Mouse (Mus musculus) ES-Bruce4 (cell line): ENCODE measurements at regions not wholly inside any gene's neighbourhood (a gene's known extent, or its start where the extent isn't known, plus 50 kb on each side); places are given as distances from the start of the nearest gene placed in this dataset.

Experiments used
- H3K27ac ChIP-seq: 2 replicates; pipeline ENCODE4 v1.5.1; 2012; ENCODE audit warnings: low read length, inconsistent platforms; ENCODE audit not compliant: insufficient read depth
- H3K27me3 ChIP-seq: 2 replicates; pipeline ENCODE4 v1.6.1; 2012; ENCODE audit warnings: mild to moderate bottlenecking, low read length, inconsistent platforms; ENCODE audit not compliant: control insufficient read depth, poor library complexity, insufficient read depth, severe bottlenecking
- H3K36me3 ChIP-seq: 2 replicates; pipeline ENCODE4 v1.6.1; 2012; ENCODE audit warnings: inconsistent platforms, mild to moderate bottlenecking, low read length, moderate library complexity; ENCODE audit not compliant: control insufficient read depth, poor library complexity, insufficient read depth, severe bottlenecking
- H3K4me1 ChIP-seq: one replicate; pipeline ENCODE4 v1.8.1; 2011; ENCODE audit warnings: low read length; ENCODE audit not compliant: control insufficient read depth, insufficient read depth
- H3K4me3 ChIP-seq: 2 replicates; pipeline ENCODE4 v1.5.1; 2011; ENCODE audit warnings: low read depth, mild to moderate bottlenecking, low read length
- H3K9ac ChIP-seq: 2 replicates; pipeline ENCODE4 v1.6.1; 2012; ENCODE audit warnings: low read depth, mild to moderate bottlenecking, inconsistent platforms; ENCODE audit not compliant: poor library complexity, severe bottlenecking
- H3K9me3 ChIP-seq: replicated peaks from 2 replicates; pipeline ENCODE4 v1.6.1; 2012; ENCODE audit warnings: mild to moderate bottlenecking, low read length, inconsistent platforms; ENCODE audit not compliant: control insufficient read depth, poor library complexity, insufficient read depth, severe bottlenecking
- CTCF ChIP-seq: IDR thresholded peaks from one replicate; pipeline ENCODE4 v1.8.1; 2011; ENCODE audit warnings: low read depth, low read length
- EP300 ChIP-seq: IDR thresholded peaks from 2 replicates; pipeline ENCODE4 v1.6.1; 2011; ENCODE audit warnings: low read depth, low read length; ENCODE audit not compliant: insufficient read depth
- POLR2A ChIP-seq: IDR thresholded peaks from one replicate; pipeline ENCODE4 v1.8.1; 2011; ENCODE audit warnings: low read length; ENCODE audit not compliant: insufficient read depth

DNA sequence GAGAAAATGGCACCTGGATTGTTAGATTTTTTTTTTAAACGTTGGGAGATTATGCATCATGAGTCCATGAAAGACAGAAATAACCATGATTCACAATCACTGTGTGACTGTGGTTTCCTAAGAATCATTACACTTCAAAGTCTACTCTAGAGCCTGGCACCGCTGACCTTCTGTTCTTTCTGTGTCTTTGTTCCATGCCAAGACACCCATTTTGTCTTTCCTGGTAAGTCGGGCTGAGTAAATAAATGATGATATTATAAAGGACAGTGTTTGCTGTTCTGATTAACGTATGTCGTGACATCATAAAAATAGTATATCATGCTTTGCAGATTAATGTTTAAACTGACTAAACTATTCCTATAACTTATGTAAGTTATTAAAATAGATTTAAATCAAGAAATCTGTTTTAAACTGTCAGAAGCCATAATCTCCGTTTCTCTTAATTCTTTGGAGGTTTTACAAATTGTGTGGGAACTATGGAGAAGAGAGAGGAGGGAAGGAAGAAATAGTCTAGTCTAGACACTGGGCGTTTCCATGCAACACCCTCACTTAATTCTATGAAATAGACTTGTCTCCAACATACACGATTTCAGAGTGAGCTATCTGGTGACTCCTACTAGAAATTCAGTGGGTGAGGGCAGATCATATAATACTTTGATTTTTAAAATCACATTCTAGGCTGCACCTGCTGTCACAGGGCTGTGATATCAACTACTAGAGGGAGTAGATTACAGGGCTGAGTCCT, 388.7 kb downstream of the Klf5 start:
- Histone ChIP-seq H3K4me3 (no peak overlapping the region), H3K27me3 (no peaks in the 10 kb centered on the region), H3K4me1 (no peaks in the 10 kb centered on the region), H3K36me3 (no peaks in the 10 kb centered on the region), H3K9me3 (no peaks in the 10 kb centered on the region), H3K9ac (no peak overlapping the region), H3K27ac (no peak overlapping the region)
- no peak for TF ChIP-seq EP300
- TF ChIP-seq CTCF: no peak

DNA sequence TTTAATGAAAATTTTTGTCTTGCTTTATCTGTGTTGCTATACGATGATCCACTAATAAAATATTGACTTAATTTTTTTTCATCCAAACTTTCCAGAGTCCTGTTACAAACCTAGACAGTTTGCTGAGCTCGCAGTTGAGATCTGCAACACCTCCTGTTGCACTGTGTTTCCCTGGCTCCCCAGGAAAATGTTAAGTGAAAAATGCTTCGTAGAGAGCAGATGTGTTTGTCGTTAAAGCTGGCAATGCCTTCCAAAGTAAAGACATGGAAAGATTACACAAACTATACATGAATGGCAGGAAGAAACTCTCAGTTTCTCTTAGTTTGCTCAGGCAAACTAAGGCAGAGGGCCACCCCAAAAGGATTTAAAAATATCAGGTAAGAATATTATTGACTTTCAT, 389.9 kb downstream of the Klf5 start:
- Histone ChIP-seq H3K9ac (no peak overlapping the region), H3K27me3 (no peaks in the 10 kb centered on the region), H3K36me3 (no peaks in the 10 kb centered on the region), H3K27ac (no peak overlapping the region), H3K4me1 (no peaks in the 10 kb centered on the region), H3K4me3 (no peak overlapping the region), H3K9me3 (no peaks in the 10 kb centered on the region)
- TF ChIP-seq EP300 (no peak), POLR2A (no peak), CTCF (no peak)

DNA sequence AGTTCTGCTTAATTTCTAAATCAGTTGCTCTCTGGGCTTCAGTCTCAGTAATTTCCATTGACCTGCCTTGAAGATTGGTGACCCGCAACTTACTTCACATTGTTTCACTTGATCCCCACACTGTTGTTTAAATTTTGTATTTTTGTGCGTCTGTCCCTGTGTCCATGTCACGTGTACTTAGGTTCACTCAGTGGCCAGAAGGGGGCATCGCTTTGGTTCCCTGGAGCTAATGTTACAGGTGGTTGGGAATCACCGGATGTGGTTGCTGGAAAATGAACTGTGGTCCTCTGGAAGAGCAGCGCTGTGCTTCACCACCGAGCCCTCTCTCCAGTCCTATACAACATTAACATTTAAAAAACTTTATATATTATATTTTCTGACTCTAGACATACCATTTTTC, 397.8 kb downstream of the Klf5 start:
- Histone ChIP-seq H3K36me3 (no peaks in the 10 kb centered on the region), H3K27me3 (no peaks in the 10 kb centered on the region), H3K9ac (no peak overlapping the region), H3K4me1 (no peaks in the 10 kb centered on the region), H3K27ac (no peak overlapping the region), H3K9me3 (no peaks in the 10 kb centered on the region), H3K4me3 (no peak overlapping the region)
- TF ChIP-seq CTCF: peak; percentile 41
- TF ChIP-seq EP300: no peak
- no peak for TF ChIP-seq POLR2A

DNA sequence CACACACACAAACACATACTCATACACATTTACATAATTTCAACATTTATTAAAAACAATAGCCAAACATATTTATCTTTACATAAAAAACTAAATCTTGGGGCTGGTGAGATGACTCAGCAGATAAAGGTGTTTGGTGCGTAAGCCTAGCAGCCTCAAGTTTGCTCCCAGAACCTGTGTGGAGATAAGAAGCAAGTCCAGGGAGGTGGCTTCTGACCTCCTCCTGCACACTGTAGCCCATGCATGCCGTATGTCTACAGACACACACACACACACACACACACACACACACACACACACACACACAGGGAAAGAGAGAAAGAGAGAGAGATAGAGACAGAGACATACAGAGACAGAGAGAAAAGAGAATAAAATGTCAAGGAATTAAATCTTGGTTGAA, 401.1 kb downstream of the Klf5 start:
- Histone ChIP-seq H3K36me3 (no peaks in the 10 kb centered on the region), H3K9me3 (no peaks in the 10 kb centered on the region), H3K4me1 (no peaks in the 10 kb centered on the region), H3K9ac (no peak overlapping the region), H3K27ac (no peak overlapping the region), H3K27me3 (no peaks in the 10 kb centered on the region), H3K4me3 (no peak overlapping the region)
- TF ChIP-seq POLR2A: no peak
- TF ChIP-seq CTCF: no peak
- TF ChIP-seq EP300: no peak

DNA sequence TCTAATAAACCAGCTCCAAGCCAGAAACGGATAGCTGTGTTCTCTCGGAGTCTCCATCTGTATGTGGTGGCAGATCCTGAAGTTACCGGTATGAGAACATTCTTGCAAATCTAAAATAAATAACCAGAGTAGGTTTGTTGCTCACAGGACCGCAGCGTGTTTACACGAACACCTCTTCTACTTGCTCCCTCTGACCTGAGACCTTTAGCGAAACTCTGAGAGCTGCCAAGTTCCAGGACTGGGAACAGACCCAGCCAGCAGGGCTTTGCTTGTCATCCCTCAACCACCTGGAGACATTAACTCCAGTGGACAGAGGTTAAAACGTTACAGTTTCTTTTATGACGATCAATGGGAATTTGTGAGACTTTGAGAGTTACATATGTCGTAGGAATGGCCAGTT, 407.5 kb downstream of the Klf5 start:
- no peaks in the 10 kb centered on the region for H3K36me3 ChIP-seq
- H3K4me3 ChIP-seq: no peak overlapping the region
- H3K9ac ChIP-seq: no peak overlapping the region
- H3K27ac ChIP-seq: no peak overlapping the region
- TF ChIP-seq CTCF: no peak
- TF ChIP-seq EP300: no peak
- TF ChIP-seq POLR2A: no peak
- H3K27me3 ChIP-seq: no peaks in the 10 kb centered on the region
- H3K4me1 ChIP-seq: no peaks in the 10 kb centered on the region
- no peaks in the 10 kb centered on the region for H3K9me3 ChIP-seq

DNA sequence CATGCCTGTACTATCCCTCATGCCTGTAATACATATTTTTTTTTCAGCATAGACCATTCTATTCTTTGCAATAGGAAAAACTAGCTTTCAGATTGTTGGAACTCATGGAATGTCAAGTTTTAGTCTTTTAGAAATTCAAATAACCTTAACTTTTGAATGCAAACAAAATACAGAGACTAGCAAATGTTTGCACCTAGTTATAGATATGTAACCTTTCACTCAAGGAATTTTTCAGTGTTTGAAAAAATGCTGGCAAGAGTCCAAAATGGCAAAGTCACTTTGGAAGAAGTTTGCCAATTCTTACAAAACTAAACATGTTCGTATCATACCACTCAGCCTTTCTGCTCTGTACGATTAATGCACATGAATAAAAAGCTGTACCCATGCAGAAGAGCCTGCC, 409.6 kb downstream of the Klf5 start:
- Histone ChIP-seq H3K27me3 (no peaks in the 10 kb centered on the region), H3K9ac (no peak overlapping the region), H3K9me3 (no peaks in the 10 kb centered on the region), H3K36me3 (no peaks in the 10 kb centered on the region), H3K27ac (no peak overlapping the region), H3K4me1 (no peaks in the 10 kb centered on the region), H3K4me3 (no peak overlapping the region)
- TF ChIP-seq POLR2A: no peak
- no peak for TF ChIP-seq EP300
- TF ChIP-seq CTCF: no peak
